Mouse (Mus musculus) induced T-regulatory cell, adult 2 months (primary cell): Measurements from ENCODE around the gene Ckm.

Source experiments
- DNase-seq: peaks from one replicate; pipeline ENCODE4 v3.0.0-alpha.2; 2012; ENCODE audit warnings: low read depth

Ckm gene

DNA sequence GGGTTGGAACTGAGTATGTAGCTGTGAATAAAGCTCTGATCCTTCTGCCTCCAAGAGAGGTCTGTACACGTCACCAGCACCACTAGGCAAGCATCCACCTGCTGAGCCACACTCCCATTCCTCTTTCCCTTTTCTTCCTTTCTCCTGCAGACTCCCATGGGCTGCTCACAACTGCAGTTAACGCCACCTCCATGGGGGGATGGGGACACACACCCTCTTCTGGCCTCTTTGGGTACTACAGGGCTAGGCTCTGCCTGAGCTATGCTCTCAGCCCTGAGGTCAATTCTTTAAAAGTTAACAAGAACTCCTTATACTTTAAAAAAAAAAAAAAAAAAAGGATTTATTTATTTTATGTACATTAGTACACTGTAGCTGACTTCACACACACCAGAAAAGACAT lies 27.9 kb downstream of the Ckm start:
- peak; percentile 34 for DNase-seq

DNA sequence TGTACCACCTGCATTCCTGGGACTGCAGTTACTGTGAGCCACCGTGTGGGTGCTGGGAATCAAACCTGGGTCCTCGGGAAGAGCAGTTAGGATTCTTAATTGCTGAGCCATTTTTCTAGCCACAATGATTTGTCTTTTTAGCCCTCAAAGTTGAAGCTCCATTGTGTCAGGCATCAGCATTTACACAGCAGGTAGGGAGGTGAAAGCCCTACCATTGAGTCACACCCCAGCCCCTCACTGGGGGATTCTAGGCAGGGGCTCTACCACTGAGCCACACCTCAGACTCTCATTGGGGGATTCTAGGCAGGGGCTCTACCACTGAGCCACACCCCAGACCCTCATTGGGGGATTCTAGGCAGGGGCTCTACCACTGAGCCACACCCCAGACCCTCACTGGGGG lies 31.7 kb downstream of the Ckm start:
- no peak for DNase-seq

DNA sequence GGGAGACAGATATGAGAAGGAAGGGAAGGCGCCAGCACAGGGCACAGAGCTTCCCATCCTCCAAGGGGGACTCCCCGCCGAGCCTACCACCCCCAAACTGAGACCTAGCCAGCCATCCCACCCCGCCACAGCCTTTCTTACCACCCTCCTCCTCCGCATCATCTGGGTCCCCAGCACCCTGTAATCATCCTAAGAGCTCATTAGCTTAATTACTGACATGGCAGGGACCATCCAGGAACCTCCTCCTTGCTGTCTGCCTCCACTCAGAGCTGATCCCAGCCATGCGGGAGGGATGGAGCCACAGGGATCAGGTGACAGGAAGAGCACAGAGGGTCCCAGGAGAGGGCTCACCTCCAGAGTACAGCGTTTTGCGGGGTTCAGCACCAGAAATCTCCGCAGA lies 32.5 kb downstream of the Ckm start:
- no peak for DNase-seq

DNA sequence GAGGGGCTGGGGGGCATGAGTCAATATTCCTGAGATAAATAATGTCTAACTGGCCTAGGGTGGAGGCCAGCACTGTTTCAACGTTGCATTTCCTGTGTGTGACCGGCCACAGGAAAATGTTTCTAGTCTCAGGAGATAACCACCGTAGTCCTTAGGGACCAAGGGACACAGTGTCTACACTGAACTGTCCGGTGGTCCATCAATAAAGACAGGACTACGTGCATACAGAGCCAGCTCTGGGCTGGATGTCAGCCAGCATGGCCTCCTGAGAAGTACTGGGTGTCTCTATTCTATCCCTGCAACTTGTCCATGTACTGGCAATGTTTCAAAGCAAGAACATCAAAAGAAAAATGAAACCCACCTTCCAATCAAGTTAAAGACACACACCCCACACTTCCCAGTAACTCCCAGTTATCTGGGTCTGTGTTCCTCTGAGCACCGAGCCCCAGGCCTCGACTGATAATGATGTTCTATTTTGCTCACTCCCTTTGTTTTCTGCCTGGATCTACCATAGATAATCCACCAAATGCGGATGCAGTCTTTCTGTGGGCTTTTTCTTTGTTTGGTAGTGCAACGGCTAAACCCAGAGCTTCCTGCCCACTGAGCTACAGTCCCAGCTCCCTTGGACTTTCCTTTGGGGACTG lies 37.0 kb downstream of the Ckm start:
- no peak for DNase-seq

DNA sequence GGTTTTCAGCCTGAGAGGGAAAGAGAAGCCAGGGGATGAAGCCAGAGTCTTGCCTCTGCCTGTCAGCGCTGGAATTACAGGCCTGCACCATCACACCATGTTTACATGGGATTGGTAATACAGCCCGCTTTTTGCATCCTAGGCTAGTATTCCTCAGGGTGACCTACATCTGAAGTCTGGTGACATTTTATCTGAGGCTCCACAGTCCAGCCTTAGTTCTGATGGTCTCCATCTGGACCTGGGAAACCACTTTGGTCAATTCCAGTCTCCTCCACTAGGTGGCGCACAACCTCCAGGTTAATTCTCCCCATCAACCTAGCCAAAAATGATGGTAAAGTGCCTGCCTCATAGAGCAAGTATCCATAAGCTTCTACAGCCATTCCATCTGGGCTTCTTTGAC lies 38.8 kb downstream of the Ckm start:
- peak; percentile 87 for DNase-seq

DNA sequence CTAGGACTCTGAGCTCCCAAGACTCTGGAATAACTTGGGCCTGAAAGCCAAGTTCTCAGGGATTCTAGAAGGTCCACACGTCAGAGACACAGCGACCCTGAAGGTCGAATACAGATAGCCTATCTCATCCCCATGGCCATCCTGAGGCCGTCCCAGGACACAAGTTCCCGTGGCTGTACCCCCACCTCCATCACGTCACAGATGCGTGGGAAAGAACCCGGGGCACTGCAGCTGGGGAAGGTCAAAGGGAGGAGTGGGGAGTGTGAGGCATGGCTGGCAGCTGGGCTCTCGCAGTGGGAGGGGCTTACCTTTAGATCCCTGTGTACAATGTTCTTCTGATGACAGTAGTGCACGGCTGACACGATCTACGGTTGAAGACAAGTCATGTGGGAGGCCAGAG lies 40.2 kb downstream of the Ckm start:
- DNase-seq, result no peak

DNA sequence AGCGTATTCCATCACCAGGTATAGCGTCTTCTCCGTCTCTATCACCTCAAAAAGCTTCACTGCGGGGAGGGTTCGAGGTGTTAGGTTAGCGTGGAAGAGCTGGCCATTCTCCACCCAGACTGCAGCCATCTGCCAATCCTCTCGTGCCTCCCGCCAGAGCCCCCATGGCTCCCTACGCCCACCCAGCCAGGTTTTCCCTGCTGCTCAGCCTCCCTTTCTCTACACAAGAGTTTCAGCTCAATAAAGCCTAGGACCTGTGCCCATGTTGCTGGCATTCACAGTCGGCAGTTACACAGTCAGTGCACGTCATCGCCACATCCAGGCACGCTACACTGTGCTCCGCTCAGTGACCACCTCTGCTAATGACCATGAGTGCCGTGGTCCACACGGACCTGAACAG lies 43.1 kb downstream of the Ckm start:
- DNase-seq, result no peak

DNA sequence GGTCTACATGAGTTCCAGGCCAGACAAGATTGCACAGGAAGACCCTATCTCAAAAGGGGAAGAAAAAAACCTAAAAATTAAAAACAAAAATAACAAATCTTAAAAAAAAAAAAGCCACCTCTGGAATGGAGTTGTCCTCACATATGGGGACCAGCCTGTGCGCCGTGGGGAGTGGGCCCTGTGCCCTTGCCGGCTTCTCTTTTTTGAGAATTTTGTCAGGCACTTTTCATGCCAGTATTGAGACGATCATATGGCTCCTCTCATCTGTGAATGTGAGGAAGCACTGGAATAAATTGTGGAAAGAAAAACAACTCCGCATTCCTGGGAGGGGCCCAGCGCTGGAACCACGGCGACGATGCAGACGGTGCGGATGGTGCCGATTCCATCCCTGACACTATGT lies 44.6 kb downstream of the Ckm start:
- no peak for DNase-seq

DNA sequence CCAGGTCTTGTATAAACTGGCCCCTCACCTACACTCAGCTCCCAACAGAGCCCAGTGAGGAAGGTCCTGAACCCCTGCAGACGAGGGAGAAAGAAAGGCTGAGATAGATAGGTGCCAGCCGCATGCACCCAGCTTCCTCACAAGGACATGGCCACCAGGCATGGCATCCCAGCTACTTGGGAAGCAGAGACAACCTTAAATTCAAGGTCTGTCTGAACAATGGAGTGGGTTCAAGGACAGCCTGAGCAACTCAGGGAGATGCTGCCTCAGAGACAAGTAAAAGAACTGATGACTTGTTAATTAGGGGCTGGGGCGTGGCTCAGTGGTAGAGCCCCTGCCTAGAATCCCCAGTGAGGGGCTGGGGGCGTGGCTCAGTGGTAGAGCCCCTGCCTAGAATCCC lies 50.6 kb downstream of the Ckm start:
- DNase-seq, result no peak

DNA sequence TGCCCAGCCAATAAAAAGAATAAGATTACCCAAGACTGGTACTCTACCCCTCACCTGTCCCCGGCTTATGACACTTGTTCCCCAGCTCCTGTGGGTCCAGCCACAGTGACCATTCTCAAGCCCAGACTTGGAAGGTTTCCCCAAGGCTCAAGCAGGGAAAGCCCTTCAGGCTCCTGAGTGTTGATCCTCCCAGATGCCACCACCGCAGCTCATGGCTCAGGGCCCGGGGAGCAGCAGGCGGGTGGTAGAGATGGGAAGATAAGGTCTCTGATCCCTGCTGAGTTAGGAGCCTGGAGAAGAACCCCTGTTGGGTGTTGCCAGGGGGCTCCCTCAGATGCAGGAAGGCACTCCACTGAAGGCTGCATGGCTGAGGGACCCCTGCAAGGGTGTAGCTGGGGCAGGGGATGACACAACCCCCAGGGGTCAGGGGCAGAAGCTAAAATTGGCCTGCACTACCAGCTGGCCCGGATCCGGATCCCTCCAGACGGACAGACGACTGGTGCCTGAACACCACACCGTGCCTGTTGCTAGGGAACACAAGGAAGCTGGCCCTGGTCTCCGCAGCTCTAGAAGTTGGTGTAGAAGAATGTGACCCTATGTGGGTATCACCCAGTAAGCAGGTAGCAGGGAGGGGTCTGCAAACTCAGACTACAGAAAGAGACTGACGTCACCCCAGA lies 51.4 kb downstream of the Ckm start:
- no peak for DNase-seq

DNA sequence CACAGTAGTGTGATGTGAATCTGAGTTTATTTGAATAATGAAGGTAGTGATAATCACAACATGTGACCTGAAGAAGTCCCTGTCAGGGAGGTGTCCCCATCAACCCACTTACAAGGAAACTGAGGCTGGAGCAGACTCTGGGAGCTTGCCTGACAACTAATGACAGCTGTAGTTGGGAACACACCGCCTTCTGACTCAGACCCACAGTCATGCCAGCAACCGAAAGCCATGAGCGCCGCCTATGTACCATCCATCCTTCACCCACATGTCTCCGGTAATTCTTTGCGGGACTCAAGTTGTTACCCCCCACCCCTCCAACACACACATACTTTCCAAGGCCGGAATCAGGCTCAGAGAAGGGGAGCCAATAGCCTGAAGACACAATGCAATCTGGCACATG lies 52.1 kb downstream of the Ckm start:
- no peak for DNase-seq

DNA sequence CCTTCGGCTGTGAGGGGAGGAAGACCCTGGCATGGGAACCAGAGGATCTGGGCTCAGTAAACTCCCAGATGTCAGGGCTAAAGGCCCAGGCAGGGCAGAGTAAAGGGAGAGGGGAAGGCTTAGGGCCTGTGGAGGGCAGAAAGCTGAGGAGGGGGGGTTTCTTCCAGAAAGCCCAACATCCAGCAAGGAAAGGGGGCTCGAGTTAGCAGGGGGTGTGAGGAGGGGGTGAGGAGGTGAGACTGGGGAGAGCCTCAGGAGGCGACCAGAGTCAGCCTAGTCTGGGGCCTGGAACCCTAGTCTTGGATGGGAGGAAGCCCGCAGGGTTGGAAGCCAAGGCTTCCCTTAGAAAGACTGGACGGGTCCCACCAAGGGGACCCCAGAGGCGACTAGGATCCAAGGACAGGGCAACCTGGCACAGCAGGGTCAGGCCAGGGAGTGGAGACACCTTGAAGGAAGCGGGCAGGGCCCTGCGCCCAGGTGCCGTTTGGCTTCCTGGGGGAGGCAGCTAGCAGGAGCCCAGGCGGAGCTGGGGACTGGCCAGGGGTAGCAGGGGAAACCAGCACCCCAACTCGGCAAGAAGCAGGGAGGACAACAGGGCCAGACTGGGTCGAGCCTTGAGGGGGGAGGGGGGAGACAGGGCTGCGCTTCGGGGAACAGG lies 53.0 kb downstream of the Ckm start:
- no peak for DNase-seq

DNA sequence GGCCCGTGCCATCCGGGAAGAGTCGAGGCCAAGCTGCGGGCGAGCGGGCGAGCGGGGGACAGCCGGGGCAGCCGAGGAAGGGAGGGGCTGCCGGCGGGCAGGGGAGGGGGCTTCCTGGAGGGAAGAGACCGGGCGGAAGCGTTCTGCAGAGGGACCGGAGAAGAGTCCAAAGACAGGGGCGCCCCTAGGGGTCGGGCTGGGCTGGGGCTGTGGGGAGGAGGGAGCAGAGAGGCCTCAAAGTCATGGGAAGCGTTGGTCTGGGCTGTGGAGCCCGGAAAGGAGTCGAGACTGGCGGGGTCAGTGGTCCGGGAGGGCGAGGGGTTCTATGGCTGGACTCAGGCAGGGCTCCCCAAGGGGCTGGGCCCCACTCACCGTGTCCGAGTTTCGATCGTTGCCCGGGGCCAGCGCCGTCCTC lies 53.5 kb downstream of the Ckm start:
- DNase-seq, result peak; percentile 78

DNA sequence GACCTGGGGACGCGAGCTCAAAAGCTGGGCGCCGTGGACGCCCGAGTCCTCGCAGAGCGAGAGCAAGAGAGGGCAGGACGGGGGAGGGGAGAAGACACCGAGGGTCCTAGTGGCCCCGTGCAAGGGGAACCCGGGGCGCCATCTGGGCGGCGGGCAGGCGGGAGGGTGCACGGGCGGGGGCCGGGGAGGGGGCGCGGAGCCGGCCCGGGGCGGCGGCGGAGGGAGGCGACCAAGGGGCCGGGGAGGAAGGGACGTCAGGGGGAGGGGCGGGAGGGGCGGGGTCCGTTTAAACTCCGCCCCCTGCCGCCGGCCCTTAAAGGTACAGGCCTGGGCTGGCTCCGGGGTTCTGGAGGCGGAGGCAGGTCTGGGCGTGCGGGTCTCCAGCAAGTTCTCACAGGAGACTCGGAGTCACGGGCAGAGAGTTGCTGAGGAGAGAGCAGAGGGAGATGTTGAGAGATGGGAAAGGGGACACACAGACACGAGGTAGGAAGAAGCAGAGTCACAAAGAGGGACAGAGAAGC lies 54.1 kb downstream of the Ckm start, which contains the start of gene Mark4:
Mark4 (minus strand) TSS at position 231 of the 521 bp plus-strand sequence.
- DNase-seq, result peak; percentile 89

DNA sequence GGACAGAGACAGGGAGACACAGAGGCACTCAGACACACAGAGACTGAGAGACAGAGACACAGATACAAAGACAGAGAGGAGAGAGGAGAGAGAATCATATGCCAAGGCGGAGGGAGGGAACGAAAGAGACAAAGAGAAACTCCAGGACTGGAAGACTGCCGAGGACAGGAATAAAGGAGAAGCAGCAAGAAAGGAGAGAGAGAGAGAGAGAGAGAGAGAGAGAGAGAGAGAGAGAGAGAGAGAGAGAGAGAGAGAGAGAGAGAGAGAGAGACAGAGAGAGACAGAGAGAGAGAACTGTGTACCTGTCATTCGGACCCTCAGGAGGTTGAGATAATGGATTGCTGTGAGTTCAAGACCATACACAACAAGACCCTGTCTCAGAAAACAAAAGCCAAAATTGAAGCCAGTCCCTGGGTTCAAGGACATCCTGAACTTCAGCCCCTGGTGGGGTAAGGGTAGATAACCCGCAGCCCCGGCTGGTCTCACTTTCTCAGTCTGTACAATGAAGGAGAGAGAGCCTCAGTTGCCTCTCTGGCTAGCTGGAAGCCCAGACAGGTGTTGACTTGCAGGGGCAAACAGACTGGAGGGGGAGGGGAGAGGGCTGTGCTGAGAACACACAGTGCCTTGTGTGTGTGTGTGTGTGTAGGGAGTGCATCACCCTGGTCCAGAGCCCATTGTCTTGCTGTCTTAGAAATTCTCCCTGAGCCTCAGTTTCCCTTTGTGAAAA lies 54.7 kb downstream of the Ckm start:
- DNase-seq, result peak; percentile 35

DNA sequence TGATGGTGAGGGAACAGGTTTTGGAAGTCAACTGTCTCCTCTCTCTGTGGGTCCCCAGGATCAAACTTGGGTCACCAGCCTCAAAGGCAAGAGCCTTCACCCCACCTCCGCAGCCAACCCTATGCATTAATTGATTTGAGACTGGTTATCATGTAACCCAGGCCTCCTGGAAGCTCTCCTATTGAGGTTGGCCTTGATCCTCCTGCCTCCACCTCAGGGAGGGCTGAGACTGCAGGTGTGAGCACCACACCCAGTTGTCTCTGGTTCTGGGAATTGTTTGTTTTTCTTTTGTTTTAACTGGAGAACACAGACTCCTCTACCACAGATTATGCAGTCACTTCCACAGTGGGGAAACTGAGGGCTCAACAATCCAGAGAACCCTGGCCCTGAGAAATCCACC lies 55.9 kb downstream of the Ckm start:
- no peak for DNase-seq

DNA sequence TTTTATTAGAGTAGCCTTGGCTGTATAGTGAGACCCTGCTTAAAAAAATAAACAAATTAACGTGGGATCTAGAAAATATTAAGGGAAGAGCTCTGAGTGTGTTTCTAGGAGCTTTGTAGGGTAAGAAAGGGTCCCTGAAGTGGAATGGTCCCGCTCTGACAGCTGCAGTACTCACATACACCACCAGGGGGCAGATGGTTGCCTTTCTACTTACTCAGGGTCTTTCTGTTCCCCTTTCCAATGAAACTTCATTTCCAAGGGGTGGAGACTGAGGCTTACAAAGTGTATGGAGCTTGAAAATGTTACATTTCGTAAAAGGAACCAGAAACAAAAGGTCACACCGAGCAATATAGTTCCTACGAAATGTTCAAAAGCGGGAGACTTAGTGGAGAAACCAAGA lies 56.9 kb downstream of the Ckm start:
- peak; percentile 85 for DNase-seq

DNA sequence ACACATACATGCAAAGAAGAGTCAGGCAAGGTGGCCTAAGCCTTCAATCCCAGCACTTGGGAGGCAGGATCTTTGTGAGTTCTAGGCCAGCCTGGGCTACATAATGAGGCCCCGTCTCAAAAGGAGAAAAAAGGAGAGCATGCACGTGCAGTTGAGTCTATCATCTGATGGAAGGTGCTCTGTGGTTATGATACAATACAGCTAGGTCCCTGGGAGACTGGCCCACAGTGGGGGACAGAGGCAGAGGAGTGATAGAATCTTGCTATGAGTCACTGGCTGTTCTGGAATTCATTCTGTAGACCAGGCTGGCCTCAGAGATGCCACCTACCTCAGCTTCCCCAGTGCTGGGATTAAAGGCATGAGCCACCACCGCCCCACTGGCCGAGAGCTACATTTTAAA lies 57.9 kb downstream of the Ckm start:
- DNase-seq, result no peak

DNA sequence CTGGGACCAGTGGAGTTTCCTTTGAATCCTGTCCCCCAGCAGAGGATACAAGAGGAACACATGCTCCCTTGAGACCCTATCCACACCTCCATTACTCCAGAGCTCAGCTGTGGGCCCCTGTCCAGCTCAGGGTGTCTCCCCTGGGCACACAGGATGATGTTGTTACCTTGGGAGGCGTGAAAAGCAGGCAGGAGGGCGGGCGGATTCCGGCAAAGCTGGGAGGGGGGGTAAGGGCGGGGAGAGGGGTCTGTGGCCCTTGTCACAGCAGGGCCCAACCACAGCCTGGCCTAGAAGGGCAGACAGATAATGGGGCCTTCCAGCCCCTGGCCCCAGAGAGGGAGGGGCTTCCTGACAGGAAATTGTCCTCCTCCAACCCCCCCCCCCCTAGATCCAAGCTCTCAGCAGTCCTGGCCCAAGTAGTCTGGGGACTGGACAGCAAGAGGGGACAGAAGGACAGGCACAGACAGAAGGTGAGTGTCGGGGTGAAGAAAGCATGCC lies 58.4 kb downstream of the Ckm start, which contains the start of gene Exoc3l2:
Exoc3l2 (plus strand) TSS at position 448 of the 498 bp plus-strand sequence.
- no peak for DNase-seq

DNA sequence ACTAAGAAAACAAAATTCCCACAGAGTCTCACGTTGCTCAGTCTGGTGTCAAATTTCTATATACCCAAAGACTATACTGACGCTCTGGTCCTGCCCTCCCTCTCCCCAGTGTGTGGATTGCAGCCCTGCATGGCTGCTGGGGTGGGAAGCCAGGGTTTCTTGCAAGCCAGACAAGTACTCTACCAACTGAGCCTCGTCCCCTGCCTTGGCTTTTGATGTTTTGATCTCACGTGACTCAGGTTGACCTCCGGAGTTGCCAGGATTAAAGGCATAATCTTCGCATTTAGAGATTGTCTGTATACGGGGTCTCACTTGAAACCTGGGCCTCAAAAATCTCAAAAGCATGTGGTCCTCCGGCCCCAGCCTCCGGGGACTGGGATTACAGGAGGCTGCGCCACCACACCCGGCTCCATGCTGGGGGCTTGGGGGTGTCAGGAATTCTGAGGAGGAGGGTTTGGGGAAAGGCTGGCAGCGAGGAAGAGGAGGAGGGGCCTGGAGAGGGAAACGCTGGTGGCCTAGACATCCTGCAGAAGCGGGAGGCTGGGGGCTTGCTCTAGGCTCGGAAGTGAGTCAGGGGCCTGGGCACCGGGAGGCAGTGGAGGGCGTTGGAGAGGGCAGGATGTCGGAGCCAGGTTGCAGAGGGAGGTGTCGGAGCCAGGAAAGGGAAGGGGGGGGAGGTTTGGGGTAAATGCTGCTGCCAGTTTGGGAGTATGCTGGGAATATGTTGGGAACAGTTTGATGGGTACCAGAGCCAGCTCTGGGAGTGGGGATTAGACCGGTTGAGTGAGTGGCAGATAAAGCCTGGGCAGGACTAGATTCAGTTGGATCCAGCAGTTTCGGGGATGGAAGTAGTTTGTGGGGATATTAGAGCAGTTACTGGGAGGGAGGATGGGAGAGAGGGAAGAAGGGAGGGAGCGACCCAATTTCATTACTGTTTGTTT lies 60.1 kb downstream of the Ckm start:
- no peak for DNase-seq

DNA sequence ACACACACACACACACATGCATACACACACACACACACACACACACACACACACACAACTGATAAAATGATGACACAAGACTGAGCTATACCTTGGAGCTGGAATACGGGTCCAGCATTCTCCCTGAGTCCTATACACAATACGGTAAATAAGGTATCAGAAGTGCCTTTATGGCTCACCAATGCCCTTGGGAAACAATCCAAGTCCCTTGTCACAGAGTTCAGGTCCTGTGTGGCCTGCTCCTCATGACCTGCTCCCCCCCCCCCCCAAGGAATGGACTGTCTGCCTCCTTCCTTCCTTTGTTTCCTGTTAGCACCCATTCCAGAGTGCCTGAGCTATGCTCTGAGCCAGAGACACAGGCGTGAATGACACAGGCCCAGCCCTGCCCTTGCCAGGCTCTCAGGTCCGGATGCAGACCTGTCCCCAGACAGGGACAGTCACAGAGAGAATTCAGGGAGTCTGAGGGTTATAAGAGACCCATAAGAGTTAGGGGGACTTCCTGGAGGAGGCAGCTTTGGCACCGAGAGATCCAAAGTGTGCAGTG lies 62.1 kb downstream of the Ckm start:
- DNase-seq, result no peak
